In the genomic region with DNA sequence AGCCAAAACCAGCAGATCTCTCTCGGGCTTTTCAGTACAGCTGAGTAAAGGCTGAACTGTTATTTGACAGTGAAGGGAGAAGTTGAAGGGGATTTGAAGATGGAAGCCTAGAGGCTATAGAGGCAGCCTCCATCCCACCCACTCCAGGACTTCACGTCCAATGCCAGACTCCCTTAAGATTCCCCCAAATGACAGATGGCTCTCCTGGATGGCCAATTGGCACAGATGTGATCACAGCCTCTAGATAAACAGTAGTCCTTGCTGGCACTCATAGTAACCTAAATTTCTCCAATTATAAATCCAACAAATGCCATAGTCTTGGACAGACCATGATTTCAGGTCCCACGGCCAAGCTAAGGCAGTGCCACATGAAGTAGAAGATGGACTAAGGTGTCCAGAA, we compare ENCODE assay signal across 23 mouse cellular contexts.
DNase-seq lines count a peak whose midpoint lies in the region; ATAC-seq lines count a peak whose summit lies in the region.
"Had no signal": no experiment of that assay in that cellular context is flagged by ENCODE, and none has a peak within 500 bp of the region (broad histone marks: within the 10 kb centered on the region; RNA-seq: fewer than 3 reads in every experiment).

No protein-coding gene starts in this region.

- H3K36me3 ChIP-seq in forebrain, embryonic 15.5 days, result no peaks in the 10 kb centered on the region
- H3K36me3 ChIP-seq: embryonic facial prominence, embryonic 12.5 days; embryonic facial prominence, embryonic 15.5 days; heart, embryonic 10.5 days; heart, embryonic 13.5 days had no signal

- H3K27ac ChIP-seq in forebrain, embryonic 15.5 days (replicated peaks), result no peak overlapping the region
- H3K27ac ChIP-seq: embryonic facial prominence, embryonic 12.5 days; embryonic facial prominence, embryonic 15.5 days; heart, adult 2 months; heart, embryonic 10.5 days; heart, embryonic 13.5 days; hindbrain, embryonic 14.5 days; hindbrain, postnatal 0 days had no signal

- no peaks in the 10 kb centered on the region for H3K27me3 ChIP-seq in forebrain, embryonic 15.5 days
- H3K27me3 ChIP-seq: embryonic facial prominence, embryonic 12.5 days; embryonic facial prominence, embryonic 15.5 days; heart, embryonic 13.5 days had no signal

- WGBS in forebrain, embryonic 15.5 days, result 82% methylated on average over 3 of the region's 3 CpGs

- H3K4me3 ChIP-seq in forebrain, embryonic 15.5 days, result no peak overlapping the region
- H3K4me3 ChIP-seq: embryonic facial prominence, embryonic 12.5 days; embryonic facial prominence, embryonic 15.5 days; heart, adult 2 months; heart, embryonic 10.5 days; heart, embryonic 13.5 days had no signal

- no peak overlapping the region for H3K9ac ChIP-seq in forebrain, embryonic 15.5 days (replicated peaks)
- H3K9ac ChIP-seq: embryonic facial prominence, embryonic 12.5 days; embryonic facial prominence, embryonic 15.5 days; heart, embryonic 13.5 days; hindbrain, embryonic 14.5 days had no signal

- peak; percentile 5 to 10 for DNase-seq in cerebellum, adult 18-20 months
- DNase-seq in cerebellum, adult 11 months, result no peak
- DNase-seq in cerebellum, postnatal 10 days, result peak; percentile 52 to 69
- no peak for DNase-seq in cerebellum, adult 8-10 months
- DNase-seq in cerebellum, postnatal 14 days, result peak; percentile 32 to 51
- DNase-seq: gastrocnemius, postnatal 10 days; gastrocnemius, postnatal 36 days; heart, adult 2 months; heart, postnatal 14 days; heart, postnatal 4 days; kidney, adult 18-20 months; kidney, adult 9 months had no signal

- no peaks in the 10 kb centered on the region for H3K4me1 ChIP-seq in forebrain, embryonic 15.5 days
- H3K4me1 ChIP-seq: embryonic facial prominence, embryonic 12.5 days; embryonic facial prominence, embryonic 15.5 days; heart, embryonic 10.5 days; heart, embryonic 13.5 days had no signal

- ATAC-seq in forebrain, embryonic 15.5 days (replicated peaks), result no peak
- ATAC-seq: CD4-positive, CD25-positive, alpha-beta regulatory T cell, adult 4 months; forebrain, embryonic 16.5 days; hindbrain, postnatal 0 days; inflammation-experienced regulatory T-cells, adult 6 months; intestine, embryonic 16.5 days had no signal

- no peak overlapping the region for H3K4me2 ChIP-seq in forebrain, embryonic 15.5 days (replicated peaks)
- H3K4me2 ChIP-seq: embryonic facial prominence, embryonic 12.5 days; embryonic facial prominence, embryonic 15.5 days; heart, embryonic 13.5 days; hindbrain, embryonic 14.5 days had no signal

- H3K9me3 ChIP-seq in forebrain, embryonic 15.5 days, result no peaks in the 10 kb centered on the region
- H3K9me3 ChIP-seq: embryonic facial prominence, embryonic 12.5 days; embryonic facial prominence, embryonic 15.5 days; heart, embryonic 10.5 days; heart, embryonic 13.5 days had no signal

Comparison
In these comparisons a context has a peak if more than half of its experiments do, and no peak if none do; other contexts are left out.
1. DNase-seq: peak in cerebellum, adult 18-20 months (2 of 2), cerebellum, postnatal 10 days (2 of 2) and cerebellum, postnatal 14 days (2 of 2); none in cerebellum, adult 11 months (single experiment) and cerebellum, adult 8-10 months (single experiment).